Mouse (Mus musculus) forebrain, embryonic 14.5 days (tissue): ENCODE measurements around the gene A930033H14Rik. TPM values are rescaled to one million over a fixed set of nuclear protein-coding genes. Genes with fewer than 3 reads are reported as not detected.

Source experiments
- ATAC-seq: fragments of 200-750 bp; cut with Nextera tagmentation; 2 replicates; pipeline ENCODE4 v1.8.0; 2017; ENCODE audit warnings: mild to moderate bottlenecking, moderate library complexity
- DNase-seq: peaks from one replicate; pipeline ENCODE4 v3.0.0-alpha.2; 2015; ENCODE audit warnings: low spot score
- H3K27ac ChIP-seq: fragments of 300-500 bp; sonication (generic); 2 replicates; pipeline ENCODE4 v1.5.1; 2014; ENCODE audit warnings: low read depth, mild to moderate bottlenecking, control low read depth, low read length, moderate library complexity
- H3K27me3 ChIP-seq: fragments of 300-500 bp; sonication (generic); replicated peaks from 2 replicates; pipeline ENCODE4 v1.6.1; 2014; ENCODE audit warnings: low read length, control low read depth, mixed read lengths; ENCODE audit not compliant: control insufficient read depth, insufficient read depth
- H3K36me3 ChIP-seq: fragments of 300-500 bp; sonication (generic); 2 replicates; pipeline ENCODE4 v1.6.1; 2014; ENCODE audit warnings: low read length, control low read depth; ENCODE audit not compliant: control insufficient read depth, insufficient read depth
- H3K4me1 ChIP-seq: fragments of 300-500 bp; sonication (generic); 2 replicates; pipeline ENCODE4 v1.6.1; 2014; ENCODE audit warnings: antibody characterized with exemption, low read length, control low read depth; ENCODE audit not compliant: control insufficient read depth, insufficient read depth
- H3K4me2 ChIP-seq: fragments of 300-500 bp; sonication (generic); 2 replicates; pipeline ENCODE4 v1.6.1; 2014; ENCODE audit warnings: mild to moderate bottlenecking, control low read depth, low read length
- H3K4me3 ChIP-seq: fragments of 300-500 bp; sonication (generic); 2 replicates; pipeline ENCODE4 v1.5.1; 2014; ENCODE audit warnings: low read depth, low read length, control low read depth
- H3K9ac ChIP-seq: fragments of 300-500 bp; sonication (generic); 2 replicates; pipeline ENCODE4 v1.6.1; 2014; ENCODE audit warnings: mild to moderate bottlenecking, low read length, control low read depth, moderate library complexity
- H3K9me3 ChIP-seq: fragments of 300-500 bp; sonication (generic); replicated peaks from 2 replicates; pipeline ENCODE4 v1.6.1; 2016; ENCODE audit warnings: low read length, control low read depth, mixed read lengths; ENCODE audit not compliant: control insufficient read depth
- WGBS: fragments of 180-500 bp; shearing (Covaris S2); extraction: QIAGEN DNeasy Blood & Tissue Kit; methylation state at CpG from one replicate; pipeline ENCODE4 v1.1.7; 2014; 5-methylcytosine and 5-hydroxymethylcytosine counted together
- polyA plus RNA-seq: library from polyadenylated mRNA; unstranded; fragments of >200 nt; fragmentation: Nextera tagmentation; extraction: Ambion mirVana; gene quantifications from 2 replicates; pipeline ENCODE4 v1.2.1, GENCODE M21; 2014

Gene A930033H14Rik
- polyA plus RNA-seq, 1 experiment from 2014 or later: 0.71 TPM

- H3K9me3 ChIP-seq: no peaks in the 10 kb centered on the region
- no peak overlapping the region for H3K4me3 ChIP-seq
- H3K36me3 ChIP-seq: no peaks in the 10 kb centered on the region
- no peak overlapping the region for H3K27ac ChIP-seq
- 74% methylated on average over 5 of the region's 5 CpGs for WGBS
- no peaks in the 10 kb centered on the region for H3K4me1 ChIP-seq
- no peak for DNase-seq
- H3K4me2 ChIP-seq: no peak overlapping the region
- no peak overlapping the region for H3K9ac ChIP-seq
- H3K27me3 ChIP-seq: no peaks in the 10 kb centered on the region
- ATAC-seq: no peak
Measured at GRCm38 (mm10) chr10:69192266-69192665, 20.6 kb downstream of the A930033H14Rik start.

GRCm38 (mm10) chr10:69190434-69191160 lies 22.3 kb downstream of the A930033H14Rik start:
- H3K27me3 ChIP-seq: no peaks in the 10 kb centered on the region
- H3K4me1 ChIP-seq: no peaks in the 10 kb centered on the region
- H3K9me3 ChIP-seq: no peaks in the 10 kb centered on the region
- no peak overlapping the region for H3K4me2 ChIP-seq
- no peak overlapping the region for H3K9ac ChIP-seq
- no peak overlapping the region for H3K27ac ChIP-seq
- WGBS: 86% methylated on average over 10 of the region's 10 CpGs
- H3K36me3 ChIP-seq: no peaks in the 10 kb centered on the region
- no peak overlapping the region for H3K4me3 ChIP-seq
- ATAC-seq: no peak
- no peak for DNase-seq

GRCm38 (mm10) chr10:69187773-69188443 lies 25.0 kb downstream of the A930033H14Rik start:
- Histone ChIP-seq H3K4me2 (no peak overlapping the region), H3K27ac (no peak overlapping the region), H3K27me3 (no peaks in the 10 kb centered on the region), H3K4me1 (no peaks in the 10 kb centered on the region), H3K4me3 (no peak overlapping the region), H3K9me3 (no peaks in the 10 kb centered on the region), H3K36me3 (no peaks in the 10 kb centered on the region), H3K9ac (no peak overlapping the region)
- DNase-seq (no peak), ATAC-seq (no peak)
- WGBS: 86% methylated on average over 9 of the region's 9 CpGs

GRCm38 (mm10) chr10:69185894-69186893 lies 26.7 kb downstream of the A930033H14Rik start:
- Histone ChIP-seq H3K36me3 (no peaks in the 10 kb centered on the region), H3K9me3 (no peaks in the 10 kb centered on the region), H3K4me1 (no peaks in the 10 kb centered on the region), H3K27ac (no peak overlapping the region), H3K27me3 (no peaks in the 10 kb centered on the region), H3K4me2 (peak overlapping the region; percentile 51), H3K4me3 (peak overlapping the region; percentile 25), H3K9ac (peak overlapping the region; percentile 37; the same call in 1 of the 2 replicates)
- 20% methylated on average over 21 of the region's 21 CpGs for WGBS
- peak; percentile 74 for ATAC-seq
- peak; percentile 75 for DNase-seq

- Histone ChIP-seq H3K4me3 (no peak overlapping the region), H3K4me2 (no peak overlapping the region; the same call in 1 of the 2 replicates)
- 82% methylated on average over 4 of the region's 4 CpGs for WGBS
Measured at GRCm38 (mm10) chr10:69185431-69185830, 27.5 kb downstream of the A930033H14Rik start.

GRCm38 (mm10) chr10:69184903-69185302 lies 28.0 kb downstream of the A930033H14Rik start:
- no peak overlapping the region for H3K4me3 ChIP-seq
- ATAC-seq: no peak
- no peak overlapping the region for H3K9ac ChIP-seq
- WGBS: 97% methylated on average over 4 of the region's 4 CpGs
- H3K36me3 ChIP-seq: no peaks in the 10 kb centered on the region
- DNase-seq: no peak
- no peaks in the 10 kb centered on the region for H3K9me3 ChIP-seq
- no peak overlapping the region for H3K27ac ChIP-seq
- H3K27me3 ChIP-seq: no peaks in the 10 kb centered on the region
- no peak overlapping the region for H3K4me2 ChIP-seq
- H3K4me1 ChIP-seq: no peaks in the 10 kb centered on the region

More at GRCm38 (mm10) chr10:69185431-69185830, 27.5 kb downstream of the A930033H14Rik start:
- H3K4me1 ChIP-seq: no peaks in the 10 kb centered on the region
- H3K36me3 ChIP-seq: no peaks in the 10 kb centered on the region
- no peak overlapping the region for H3K9ac ChIP-seq
- H3K9me3 ChIP-seq: no peaks in the 10 kb centered on the region
- H3K27me3 ChIP-seq: no peaks in the 10 kb centered on the region
- no peak for DNase-seq
- no peak overlapping the region for H3K27ac ChIP-seq
- ATAC-seq: no peak

GRCm38 (mm10) chr10:69180997-69181396 lies 31.9 kb downstream of the A930033H14Rik start:
- no peak overlapping the region for H3K4me2 ChIP-seq
- no peak overlapping the region for H3K9ac ChIP-seq
- H3K4me3 ChIP-seq: no peak overlapping the region
- DNase-seq: no peak
- no peaks in the 10 kb centered on the region for H3K36me3 ChIP-seq
- WGBS: 75% methylated on average over 3 of the region's 3 CpGs
- no peaks in the 10 kb centered on the region for H3K4me1 ChIP-seq
- H3K9me3 ChIP-seq: no peaks in the 10 kb centered on the region
- no peaks in the 10 kb centered on the region for H3K27me3 ChIP-seq
- H3K27ac ChIP-seq: no peak overlapping the region
- ATAC-seq: no peak

- H3K9ac ChIP-seq: no peak overlapping the region
- no peak overlapping the region for H3K27ac ChIP-seq
- H3K36me3 ChIP-seq: no peaks in the 10 kb centered on the region
- DNase-seq (no peak), ATAC-seq (no peak)
- WGBS: 100% methylated on average over 1 of the region's 1 CpGs
- H3K4me3 ChIP-seq: no peak overlapping the region
- H3K27me3 ChIP-seq: no peaks in the 10 kb centered on the region
- no peaks in the 10 kb centered on the region for H3K4me1 ChIP-seq
- no peaks in the 10 kb centered on the region for H3K9me3 ChIP-seq
- H3K4me2 ChIP-seq: no peak overlapping the region
Measured at GRCm38 (mm10) chr10:69179341-69179740, 33.6 kb downstream of the A930033H14Rik start.
